Mouse (Mus musculus) thymus, adult 2 months (tissue): ENCODE data around the gene Aip. TPM values are rescaled to one million over a fixed set of nuclear protein-coding genes. Genes with fewer than 3 reads are reported as not detected.
A peak's percentile ranks its signal among the peaks of the same experiment; 100 is the strongest.

Experiments used
- DNase-seq: peaks from one replicate; pipeline ENCODE4 v3.0.0; 2021
- H3K27ac ChIP-seq: fragments of 200-500 bp; 2 replicates; pipeline ENCODE4 v1.5.1; 2012; ENCODE audit warnings: low read length, control low read depth; ENCODE audit not compliant: control insufficient read depth, insufficient read depth
- H3K27me3 ChIP-seq: fragments of 200-500 bp; 2 replicates; pipeline ENCODE4 v1.6.1; 2012; ENCODE audit warnings: mild to moderate bottlenecking, low read length, moderate library complexity, mixed read lengths; ENCODE audit not compliant: control insufficient read depth, insufficient read depth
- H3K36me3 ChIP-seq: fragments of 200-500 bp; 2 replicates; pipeline ENCODE4 v1.6.1; 2012; ENCODE audit warnings: mild to moderate bottlenecking, low read length, moderate library complexity; ENCODE audit not compliant: control insufficient read depth, insufficient read depth
- H3K4me1 ChIP-seq: fragments of 200-500 bp; replicated peaks from 2 replicates; pipeline ENCODE4 v1.6.1; 2012; ENCODE audit warnings: low read length; ENCODE audit not compliant: control insufficient read depth, insufficient read depth
- H3K4me3 ChIP-seq: fragments of 200-500 bp; 2 replicates; pipeline ENCODE4 v1.5.1; 2012; ENCODE audit warnings: mild to moderate bottlenecking, low read length, control low read depth, moderate library complexity; ENCODE audit not compliant: control insufficient read depth, insufficient read depth
- CTCF ChIP-seq: fragments of 200-500 bp; IDR thresholded peaks from 2 replicates; pipeline ENCODE4 v1.5.1; 2012; ENCODE audit warnings: mild to moderate bottlenecking, control low read depth, low read length, moderate library complexity, borderline replicate concordance; ENCODE audit not compliant: control insufficient read depth, poor library complexity, insufficient read depth; ENCODE audit errors: extremely low read depth
- POLR2A ChIP-seq: fragments of 200-500 bp; IDR thresholded peaks from 2 replicates; pipeline ENCODE4 v1.6.1; 2012; ENCODE audit warnings: mild to moderate bottlenecking, low read length, control low read depth, moderate library complexity; ENCODE audit not compliant: control insufficient read depth, poor library complexity, insufficient read depth; ENCODE audit errors: extremely low read depth
- WGBS: fragments of 180-500 bp; shearing (Covaris S2); methylation state at CpG from one replicate; pipeline ENCODE4 v1.1.7; 2018; 5-methylcytosine and 5-hydroxymethylcytosine counted together
- polyA plus RNA-seq: library from polyadenylated mRNA; depleted of rRNA; stranded (reverse); fragments of >200 nt; gene quantifications from 2 replicates; pipeline ENCODE4 v1.2.3, GENCODE M21; 2012

Gene Aip
- polyA plus RNA-seq, 1 experiment: 112 TPM

DNA sequence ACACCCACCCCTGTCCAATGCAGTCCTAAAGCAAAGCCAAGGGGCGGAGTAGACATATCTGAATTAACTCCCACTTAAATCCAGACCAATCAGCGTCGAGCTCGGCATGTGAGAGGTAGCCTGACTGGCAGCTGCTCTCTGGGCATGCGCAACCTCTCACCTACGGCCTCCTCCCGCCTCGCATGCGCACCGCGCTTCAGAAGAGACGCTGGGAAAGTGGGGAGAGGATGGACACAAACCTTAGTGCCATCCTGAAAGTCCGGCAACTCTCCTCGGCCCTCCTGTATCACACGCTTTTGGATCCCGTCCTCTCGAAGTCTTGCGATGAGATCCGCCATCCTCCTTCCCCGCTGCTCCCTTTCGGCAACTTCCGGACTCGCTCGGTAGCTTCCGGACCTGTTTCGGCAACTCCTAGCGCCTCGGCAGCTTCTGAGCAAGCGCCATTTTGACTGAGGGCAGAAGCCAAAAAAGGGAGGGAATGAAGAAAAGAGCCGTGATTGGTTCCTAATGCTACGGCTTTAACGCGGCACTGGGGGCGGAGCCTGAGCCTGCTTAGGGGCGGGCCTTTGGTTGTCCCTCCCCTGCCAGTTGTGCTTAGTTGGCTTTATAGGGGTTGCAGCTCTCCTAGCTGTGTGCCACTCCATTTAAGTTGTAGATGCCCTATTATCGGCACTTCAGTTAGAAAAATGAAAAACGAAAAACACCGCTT, 4.4 kb downstream of the Aip start:
- Histone ChIP-seq H3K4me1 (peaks cover 37% of the 10 kb centered on the region), H3K27ac (peak overlapping the region; percentile 70), H3K36me3 (peaks cover 6% of the 10 kb centered on the region; the same call in 1 of the 2 replicates), H3K4me3 (peak overlapping the region; percentile 70), H3K27me3 (no peaks in the 10 kb centered on the region)
- WGBS: 2% methylated on average over 38 of the region's 38 CpGs
- TF ChIP-seq CTCF (peak; percentile 63; the same call in 1 of the 2 replicates), POLR2A (no peak; the same call in 1 of the 2 replicates)
- DNase-seq: peak; percentile 100

DNA sequence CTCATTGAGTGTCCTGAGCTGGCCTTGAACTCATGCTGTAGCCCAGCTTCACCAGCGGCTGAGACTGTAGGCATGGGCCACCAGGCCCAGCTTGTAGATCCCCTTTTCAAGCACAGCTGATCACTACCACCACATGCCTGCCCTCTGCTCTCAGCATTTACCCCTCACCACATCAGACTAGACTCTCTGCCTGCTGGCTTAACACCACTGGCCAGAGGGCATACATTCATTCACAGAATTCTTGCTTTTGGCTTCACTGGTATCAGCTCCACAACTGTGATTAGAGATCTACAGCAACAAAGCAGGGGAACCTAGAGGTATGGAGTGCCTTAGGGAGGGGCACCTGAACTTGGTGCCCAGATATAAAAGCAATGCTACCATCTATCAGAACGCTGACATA, 5.2 kb downstream of the Aip start:
- no peak for DNase-seq
- no peak for TF ChIP-seq POLR2A
- TF ChIP-seq CTCF: no peak
- Histone ChIP-seq H3K4me1 (peaks cover 36% of the 10 kb centered on the region), H3K27ac (peak overlapping the region; percentile 86), H3K36me3 (peaks cover 9% of the 10 kb centered on the region; the same call in 1 of the 2 replicates), H3K4me3 (no peak overlapping the region; the same call in 1 of the 2 replicates), H3K27me3 (no peaks in the 10 kb centered on the region)
- 62% methylated on average over 2 of the region's 2 CpGs for WGBS

DNA sequence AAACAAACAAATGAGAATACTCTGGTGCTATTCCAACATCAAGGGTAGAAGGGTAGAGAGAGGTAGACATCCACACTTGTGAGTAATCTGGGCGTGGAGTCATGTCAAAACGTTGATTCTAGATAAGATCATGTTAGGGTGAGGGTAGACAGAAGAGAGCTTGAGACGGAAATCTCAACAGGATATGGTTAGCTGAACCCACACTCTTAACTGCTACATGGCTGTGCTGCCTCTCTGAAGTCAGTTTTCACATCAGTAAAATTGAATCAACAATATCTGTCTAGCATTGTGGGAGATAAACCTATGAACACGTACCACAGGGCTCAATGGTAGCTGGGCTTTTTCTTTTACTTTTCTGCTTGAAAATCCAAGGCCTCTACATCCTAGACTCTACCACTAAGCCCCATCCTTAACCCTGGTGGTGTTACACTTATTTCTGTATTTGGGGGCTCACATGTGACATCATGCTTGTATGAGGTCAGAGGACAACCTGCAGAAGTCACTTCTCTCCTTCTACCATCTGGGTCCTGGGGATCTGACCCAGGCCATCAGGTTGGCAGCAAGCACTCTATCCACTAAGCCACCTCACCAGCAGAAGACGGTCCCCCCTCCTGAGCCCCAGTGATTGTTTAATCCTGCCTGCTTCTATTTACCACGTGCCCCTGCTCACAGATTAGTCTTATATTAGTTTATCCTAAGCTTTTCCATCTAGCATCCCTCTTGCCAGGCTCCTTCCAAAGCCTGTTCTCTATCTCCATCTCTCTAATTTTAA, 5.8 kb downstream of the Aip start:
- peaks cover 33% of the 10 kb centered on the region for H3K4me1 ChIP-seq
- peak overlapping the region; percentile 86 for H3K27ac ChIP-seq
- no peak for TF ChIP-seq CTCF
- no peak for TF ChIP-seq POLR2A

DNA sequence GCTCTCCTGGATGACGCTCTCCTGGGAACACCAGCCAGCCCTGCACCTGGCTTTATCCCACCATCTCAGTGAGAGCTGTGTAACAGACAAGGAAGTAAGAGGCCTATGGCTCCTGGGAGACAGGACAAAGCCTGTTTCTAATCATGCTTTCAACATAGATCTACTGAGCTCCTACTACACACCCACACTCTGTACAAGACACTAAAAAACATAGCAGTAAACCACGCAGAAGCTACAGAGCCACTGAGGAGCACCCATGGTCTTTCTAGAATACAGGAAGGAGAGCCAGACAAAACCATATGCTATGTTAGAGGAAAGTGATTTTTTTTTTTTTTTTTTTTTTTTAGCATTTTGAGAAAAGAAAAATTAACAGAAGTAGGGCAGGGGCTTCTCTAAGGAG, 7.3 kb downstream of the Aip start:
- TF ChIP-seq CTCF (no peak), POLR2A (no peak)
- no peaks in the 10 kb centered on the region for H3K27me3 ChIP-seq
- no peak overlapping the region for H3K4me3 ChIP-seq
- peaks cover 48% of the 10 kb centered on the region for H3K4me1 ChIP-seq
- 66% methylated on average over 2 of the region's 2 CpGs for WGBS
- no peak for DNase-seq
- H3K27ac ChIP-seq: peak overlapping the region; percentile 70
- peaks cover 19% of the 10 kb centered on the region for H3K36me3 ChIP-seq

More for the DNA sequence above, 5.8 kb downstream of the Aip start:
- no peaks in the 10 kb centered on the region for H3K27me3 ChIP-seq
- DNase-seq: peak; percentile 47
- no peak overlapping the region; the same call in 1 of the 2 replicates for H3K4me3 ChIP-seq
- H3K36me3 ChIP-seq: peaks cover 15% of the 10 kb centered on the region
- 15% methylated on average over 6 of the region's 6 CpGs for WGBS

DNA sequence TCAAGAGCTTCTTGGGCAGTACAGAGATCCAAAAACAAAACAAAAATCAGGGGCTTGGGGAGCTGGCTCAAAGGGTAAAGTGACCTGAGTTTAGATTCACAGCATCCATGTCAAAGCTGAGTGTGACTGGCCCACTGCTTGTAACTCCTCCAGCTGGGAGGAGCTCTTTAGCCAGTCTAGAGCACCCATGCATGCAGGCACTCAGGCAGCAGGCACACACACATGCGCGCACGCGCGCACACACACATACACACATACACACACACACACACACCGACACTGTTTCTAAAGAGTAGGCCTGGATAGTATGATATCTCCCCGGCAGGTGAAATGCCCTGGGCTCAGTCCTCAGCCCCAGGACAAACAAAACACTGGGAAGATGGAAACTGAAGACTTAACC, 8.7 kb downstream of the Aip start:
- WGBS: 98% methylated on average over 7 of the region's 7 CpGs
- Histone ChIP-seq H3K36me3 (peaks cover 29% of the 10 kb centered on the region), H3K4me1 (peaks cover 58% of the 10 kb centered on the region), H3K27ac (no peak overlapping the region), H3K4me3 (no peak overlapping the region), H3K27me3 (no peaks in the 10 kb centered on the region)
- no peak for DNase-seq
- TF ChIP-seq POLR2A: no peak
- TF ChIP-seq CTCF: no peak

DNA sequence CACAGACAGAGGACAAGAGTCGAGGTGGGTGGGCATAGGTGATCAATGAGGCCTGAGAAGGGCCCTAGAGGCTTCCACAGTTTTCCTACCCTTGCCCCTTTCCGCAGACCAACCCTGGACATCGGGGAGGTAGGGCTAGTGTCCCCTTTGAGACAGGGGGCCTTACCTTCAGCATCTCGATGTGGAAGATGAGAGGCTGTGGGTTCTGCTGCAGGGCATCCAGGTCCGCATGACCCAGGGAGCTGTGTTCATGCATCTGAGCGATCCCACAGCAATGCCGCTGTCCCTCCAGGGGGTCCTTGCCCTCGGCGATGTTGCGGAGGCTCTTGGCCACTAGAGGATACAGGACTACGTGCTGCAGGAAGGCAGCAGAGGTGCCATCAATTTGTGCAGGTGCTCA, 9.8 kb downstream of the Aip start:
- 97% methylated on average over 11 of the region's 11 CpGs for WGBS
- H3K36me3 ChIP-seq: peaks cover 32% of the 10 kb centered on the region
- peaks cover 54% of the 10 kb centered on the region for H3K4me1 ChIP-seq
- H3K27ac ChIP-seq: no peak overlapping the region
- no peaks in the 10 kb centered on the region for H3K27me3 ChIP-seq
- TF ChIP-seq CTCF (no peak), POLR2A (no peak)
- DNase-seq: no peak
- no peak overlapping the region for H3K4me3 ChIP-seq
